Mouse (Mus musculus) ES-Bruce4 (cell line): Measurements from ENCODE around the gene Itgb7. TPM values are rescaled to one million over a fixed set of nuclear protein-coding genes. Genes with fewer than 3 reads are reported as not detected.

Experiments
- H3K27ac ChIP-seq: 2 replicates; pipeline ENCODE4 v1.5.1; 2012; ENCODE audit warnings: low read length, inconsistent platforms; ENCODE audit not compliant: insufficient read depth
- H3K27me3 ChIP-seq: 2 replicates; pipeline ENCODE4 v1.6.1; 2012; ENCODE audit warnings: mild to moderate bottlenecking, low read length, inconsistent platforms; ENCODE audit not compliant: control insufficient read depth, poor library complexity, insufficient read depth, severe bottlenecking
- H3K36me3 ChIP-seq: 2 replicates; pipeline ENCODE4 v1.6.1; 2012; ENCODE audit warnings: inconsistent platforms, mild to moderate bottlenecking, low read length, moderate library complexity; ENCODE audit not compliant: control insufficient read depth, poor library complexity, insufficient read depth, severe bottlenecking
- H3K4me1 ChIP-seq: one replicate; pipeline ENCODE4 v1.8.1; 2011; ENCODE audit warnings: low read length; ENCODE audit not compliant: control insufficient read depth, insufficient read depth
- H3K4me3 ChIP-seq: 2 replicates; pipeline ENCODE4 v1.5.1; 2011; ENCODE audit warnings: low read depth, mild to moderate bottlenecking, low read length
- H3K9ac ChIP-seq: 2 replicates; pipeline ENCODE4 v1.6.1; 2012; ENCODE audit warnings: low read depth, mild to moderate bottlenecking, inconsistent platforms; ENCODE audit not compliant: poor library complexity, severe bottlenecking
- H3K9me3 ChIP-seq: replicated peaks from 2 replicates; pipeline ENCODE4 v1.6.1; 2012; ENCODE audit warnings: mild to moderate bottlenecking, low read length, inconsistent platforms; ENCODE audit not compliant: control insufficient read depth, poor library complexity, insufficient read depth, severe bottlenecking
- CTCF ChIP-seq: IDR thresholded peaks from one replicate; pipeline ENCODE4 v1.8.1; 2011; ENCODE audit warnings: low read depth, low read length
- EP300 ChIP-seq: IDR thresholded peaks from 2 replicates; pipeline ENCODE4 v1.6.1; 2011; ENCODE audit warnings: low read depth, low read length; ENCODE audit not compliant: insufficient read depth
- POLR2A ChIP-seq: IDR thresholded peaks from one replicate; pipeline ENCODE4 v1.8.1; 2011; ENCODE audit warnings: low read length; ENCODE audit not compliant: insufficient read depth
- polyA plus RNA-seq: library from polyadenylated mRNA; stranded (reverse); fragments of >200 nt; gene quantifications from 2 replicates; pipeline ENCODE4 v1.2.4, GENCODE M21; 2011; ENCODE audit warnings: low read depth; ENCODE audit not compliant: missing spikeins, insufficient read depth, insufficient read length

The Itgb7 gene
- polyA plus RNA-seq, 1 experiment: 3.1 TPM

GRCm38 (mm10) chr15:102205779-102206178 lies 26.0 kb downstream of the Itgb7 start:
- Histone ChIP-seq H3K27me3 (no peaks in the 10 kb centered on the region), H3K27ac (0 out of 2 replicates have a peak overlapping the region, but pooled peaks have one; percentile 30)

GRCm38 (mm10) chr15:102204674-102205505 lies 26.9 kb downstream of the Itgb7 start, which contains the start of gene Csad:
Gene Csad, minus strand, starts transcription at chr15:102204724.
- no peaks in the 10 kb centered on the region for H3K27me3 ChIP-seq
- peak within 1 kb of the TSS; percentile 97 for H3K9ac ChIP-seq
- H3K27ac ChIP-seq: peak within 1 kb of the TSS; percentile 77
- TF ChIP-seq POLR2A: no peak
- no peak for TF ChIP-seq CTCF
- no peak for TF ChIP-seq EP300
- H3K9me3 ChIP-seq: no peaks in the 10 kb centered on the region
- peaks cover 11% of the 10 kb centered on the region for H3K4me1 ChIP-seq
- peaks cover 26% of the 10 kb centered on the region for H3K36me3 ChIP-seq
- H3K4me3 ChIP-seq: peak within 1 kb of the TSS; percentile 67

More at GRCm38 (mm10) chr15:102205779-102206178, 26.0 kb downstream of the Itgb7 start:
- H3K36me3 ChIP-seq: peaks cover 26% of the 10 kb centered on the region
- peak overlapping the region; percentile 6 for H3K9ac ChIP-seq
- no peaks in the 10 kb centered on the region for H3K9me3 ChIP-seq
- peak overlapping the region; percentile 30 for H3K4me3 ChIP-seq
- peaks cover 15% of the 10 kb centered on the region for H3K4me1 ChIP-seq
- TF ChIP-seq EP300 (no peak), CTCF (no peak)

GRCm38 (mm10) chr15:102203835-102204381 lies 27.8 kb downstream of the Itgb7 start:
- peak overlapping the region; percentile 97 for H3K9ac ChIP-seq
- H3K4me1 ChIP-seq: peaks cover 11% of the 10 kb centered on the region
- H3K9me3 ChIP-seq: no peaks in the 10 kb centered on the region
- H3K36me3 ChIP-seq: peaks cover 21% of the 10 kb centered on the region
- peak overlapping the region; percentile 77 for H3K27ac ChIP-seq
- TF ChIP-seq POLR2A (no peak), EP300 (no peak), CTCF (no peak)
- H3K27me3 ChIP-seq: no peaks in the 10 kb centered on the region
- peak overlapping the region; percentile 67 for H3K4me3 ChIP-seq

- Histone ChIP-seq H3K4me3 (peak within 1 kb of the TSS; percentile 73), H3K36me3 (peaks cover 18% of the 10 kb centered on the region), H3K4me1 (peaks cover 9% of the 10 kb centered on the region), H3K9ac (peak within 1 kb of the TSS; percentile 97), H3K27me3 (no peaks in the 10 kb centered on the region), H3K9me3 (no peaks in the 10 kb centered on the region), H3K27ac (peak within 1 kb of the TSS; percentile 77)
- TF ChIP-seq POLR2A: peak; percentile 11
- no peak for TF ChIP-seq CTCF
- TF ChIP-seq EP300: 0 out of 2 replicates have a peak, but pooled peaks have one; percentile 3
These were observed 28.5 kb downstream of the Itgb7 start, which contains the start of gene Zfp740 for GRCm38 (mm10) chr15:102202971-102203834. Gene Zfp740, plus strand, starts transcription at chr15:102203249.

GRCm38 (mm10) chr15:102198841-102199240 lies 32.9 kb downstream of the Itgb7 start:
- Histone ChIP-seq H3K4me1 (peaks cover 1% of the 10 kb centered on the region), H3K27me3 (no peaks in the 10 kb centered on the region), H3K36me3 (no peaks in the 10 kb centered on the region), H3K9ac (no peak overlapping the region), H3K27ac (no peak overlapping the region), H3K4me3 (no peak overlapping the region), H3K9me3 (no peaks in the 10 kb centered on the region)
- TF ChIP-seq CTCF: no peak
- TF ChIP-seq POLR2A: no peak
- no peak for TF ChIP-seq EP300
